Mouse (Mus musculus) kidney, adult 2 months (tissue): ENCODE measurements around the gene Map2k6. TPM values are rescaled to one million over a fixed set of nuclear protein-coding genes. Genes with fewer than 3 reads are reported as not detected.
A peak's percentile ranks its signal among the peaks of the same experiment; 100 is the strongest.

Source experiments
- DNase-seq: peaks from one replicate; pipeline ENCODE4 v3.0.0; 2021
- H3K27ac ChIP-seq: fragments of 200-500 bp; 2 replicates; pipeline ENCODE4 v1.5.1; 2012; ENCODE audit warnings: low read depth, low read length, control low read depth, inconsistent platforms; ENCODE audit not compliant: insufficient read depth
- H3K27me3 ChIP-seq: fragments of 200-500 bp; replicated peaks from 2 replicates; pipeline ENCODE4 v1.6.1; 2012; ENCODE audit warnings: mild to moderate bottlenecking, moderate library complexity, low read length, inconsistent platforms; ENCODE audit not compliant: control insufficient read depth, insufficient read depth
- H3K36me3 ChIP-seq: fragments of 200-500 bp; 2 replicates; pipeline ENCODE4 v1.6.1; 2012; ENCODE audit warnings: mild to moderate bottlenecking, moderate library complexity, low read length, inconsistent platforms; ENCODE audit not compliant: control insufficient read depth, insufficient read depth
- H3K4me1 ChIP-seq: fragments of 200-500 bp; 2 replicates; pipeline ENCODE4 v1.6.1; 2011; ENCODE audit warnings: low read length; ENCODE audit not compliant: control insufficient read depth, insufficient read depth
- H3K4me3 ChIP-seq: fragments of 200-500 bp; 2 replicates; pipeline ENCODE4 v1.5.1; 2011; ENCODE audit warnings: mild to moderate bottlenecking, low read depth, low read length, control low read depth; ENCODE audit not compliant: insufficient read depth
- CTCF ChIP-seq: fragments of 200-500 bp; conservative IDR thresholded peaks from 2 replicates; pipeline ENCODE4 v1.5.1; 2011; ENCODE audit warnings: low read depth, mild to moderate bottlenecking, control low read depth, low read length, moderate library complexity, mixed read lengths; ENCODE audit not compliant: insufficient read depth, insufficient read length
- POLR2A ChIP-seq: fragments of 200-500 bp; IDR thresholded peaks from one replicate; pipeline ENCODE4 v1.6.1; 2011; ENCODE audit warnings: low read depth, low read length, control low read depth
- WGBS: fragments of 180-500 bp; shearing (Covaris S2); methylation state at CpG from one replicate; pipeline ENCODE4 v1.1.7; 2018; 5-methylcytosine and 5-hydroxymethylcytosine counted together
- polyA plus RNA-seq: library from polyadenylated mRNA; depleted of rRNA; stranded (reverse); fragments of >200 nt; gene quantifications from 2 replicates; pipeline ENCODE4 v1.2.3, GENCODE M21; 2012

Gene Map2k6
- polyA plus RNA-seq, 1 experiment, result 6.6 TPM

DNA sequence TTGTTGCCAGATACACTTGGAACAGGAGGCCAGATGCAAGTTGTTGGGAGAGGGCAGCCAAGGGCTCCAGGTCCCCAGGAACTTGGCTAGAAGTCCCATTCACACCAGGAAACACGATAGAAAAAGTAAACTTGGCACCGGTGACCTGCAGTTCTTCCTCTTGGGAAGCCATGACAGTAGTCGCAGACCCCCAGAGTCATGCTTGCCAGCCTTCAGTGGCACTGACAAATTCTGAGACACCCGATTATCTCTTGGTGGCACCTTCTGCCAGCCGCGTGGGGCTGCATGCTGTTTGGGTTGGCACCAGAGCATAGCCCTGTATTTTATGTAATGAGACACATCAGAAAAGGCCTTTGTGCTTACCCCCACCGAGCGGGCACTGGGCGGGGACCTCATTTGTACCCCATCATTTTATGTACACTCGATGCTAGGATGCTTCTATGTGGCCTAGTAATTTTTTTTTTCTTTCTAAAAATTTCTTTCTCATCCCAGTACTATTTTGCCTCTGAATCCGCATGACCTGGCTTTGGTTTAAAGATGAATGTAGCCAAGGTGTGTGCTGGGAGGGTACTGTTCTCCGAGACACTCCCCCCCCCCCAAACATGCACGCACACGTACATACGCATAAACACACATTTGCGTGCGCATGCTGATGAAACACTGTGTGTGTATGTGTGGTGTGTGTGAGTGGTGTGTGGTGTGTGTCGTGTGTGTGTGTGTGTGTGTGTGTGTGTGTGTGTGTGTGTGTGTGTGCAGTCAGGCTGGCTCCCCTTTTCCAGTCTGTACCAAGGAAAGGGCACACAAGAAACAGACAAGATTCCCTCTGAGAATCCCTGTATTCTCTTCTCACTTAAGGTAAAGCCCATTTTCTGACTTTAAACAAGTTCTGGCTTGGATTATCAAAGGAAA lies 79.3 kb downstream of the Map2k6 start:
- Histone ChIP-seq H3K4me3 (no peak overlapping the region), H3K27me3 (no peaks in the 10 kb centered on the region), H3K4me1 (peaks cover 42% of the 10 kb centered on the region), H3K27ac (peak overlapping the region; percentile 62; the same call in 1 of the 2 replicates), H3K36me3 (no peaks in the 10 kb centered on the region)
- DNase-seq, result peak; percentile 57
- TF ChIP-seq CTCF (no peak), POLR2A (no peak)
- WGBS, result 56% methylated on average over 18 of the region's 18 CpGs

DNA sequence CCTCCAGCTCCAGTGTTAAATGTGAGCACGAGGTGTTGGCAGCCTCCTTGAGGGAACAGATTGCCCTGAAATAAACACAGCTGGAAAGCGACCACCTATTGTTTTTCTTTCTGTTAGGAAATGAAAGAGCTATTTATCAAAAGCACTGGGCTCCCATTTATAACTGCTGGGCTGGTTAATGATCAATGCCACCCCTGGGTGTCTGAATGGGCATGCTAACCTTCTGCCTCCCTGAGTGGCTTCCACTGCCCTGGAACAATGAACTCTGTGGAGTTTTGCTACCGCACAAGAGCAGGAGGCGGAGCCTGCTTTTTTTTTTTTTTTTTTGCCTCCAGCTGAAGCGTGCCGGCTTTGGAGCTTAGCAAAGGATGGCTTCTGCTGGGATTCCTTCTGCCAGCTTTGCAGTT lies 80.1 kb downstream of the Map2k6 start:
- DNase-seq, result peak; percentile 92
- H3K4me1 ChIP-seq, result peaks cover 43% of the 10 kb centered on the region
- H3K36me3 ChIP-seq, result no peaks in the 10 kb centered on the region
- H3K27me3 ChIP-seq, result no peaks in the 10 kb centered on the region
- TF ChIP-seq POLR2A (no peak), CTCF (no peak)
- peak overlapping the region; percentile 50 for H3K4me3 ChIP-seq
- WGBS, result 2% methylated on average over 6 of the region's 6 CpGs
- H3K27ac ChIP-seq, result peak overlapping the region; percentile 81

DNA sequence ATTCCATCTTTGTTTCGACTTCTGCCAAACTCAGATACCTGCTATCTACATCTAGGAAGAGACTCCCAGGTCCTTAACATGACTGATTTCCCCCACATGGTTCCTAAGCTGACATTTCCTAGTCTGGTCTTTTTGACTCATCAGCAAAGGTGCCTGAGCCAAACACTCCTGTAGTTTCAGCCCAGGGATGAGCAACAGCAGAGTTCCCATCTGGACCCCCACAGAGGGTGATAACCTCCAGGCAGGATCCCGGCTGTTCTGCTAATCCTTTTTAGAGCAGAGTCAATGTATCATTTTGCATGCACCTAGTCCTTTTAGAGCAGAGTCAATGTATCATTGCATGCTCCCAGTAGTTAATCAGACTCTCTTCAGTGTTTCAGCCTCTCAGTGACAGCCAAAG lies 82.5 kb downstream of the Map2k6 start:
- 81% methylated on average over 2 of the region's 2 CpGs for WGBS
- DNase-seq, result no peak
- no peak for TF ChIP-seq CTCF
- no peak for TF ChIP-seq POLR2A
- Histone ChIP-seq H3K36me3 (no peaks in the 10 kb centered on the region), H3K27me3 (no peaks in the 10 kb centered on the region), H3K4me1 (peaks cover 47% of the 10 kb centered on the region), H3K27ac (no peak overlapping the region), H3K4me3 (no peak overlapping the region)

DNA sequence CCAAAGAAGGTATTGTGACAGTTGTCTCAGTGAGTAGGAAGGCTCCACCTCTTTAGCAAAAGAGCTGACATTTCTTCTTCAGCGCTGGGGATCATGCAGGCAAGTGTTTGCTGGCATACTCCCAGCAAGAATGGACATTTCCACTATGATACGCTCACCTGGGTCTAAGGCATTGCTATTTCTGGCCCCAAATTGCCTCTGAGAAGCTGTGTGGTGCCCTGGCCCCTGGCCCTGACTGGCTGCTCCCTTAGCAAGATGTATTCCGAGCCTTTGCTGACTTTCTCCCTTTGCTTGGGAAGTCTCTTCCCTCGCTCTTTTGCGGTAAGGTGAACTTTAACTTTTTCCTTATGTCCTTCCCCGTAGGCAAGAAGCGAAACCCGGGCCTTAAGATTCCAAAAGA lies 83.3 kb downstream of the Map2k6 start:
- Histone ChIP-seq H3K4me1 (peaks cover 42% of the 10 kb centered on the region), H3K4me3 (no peak overlapping the region), H3K27ac (peak overlapping the region; percentile 35), H3K27me3 (no peaks in the 10 kb centered on the region), H3K36me3 (no peaks in the 10 kb centered on the region)
- TF ChIP-seq POLR2A (no peak), CTCF (no peak)
- peak; percentile 72 for DNase-seq
- 41% methylated on average over 8 of the region's 8 CpGs for WGBS

DNA sequence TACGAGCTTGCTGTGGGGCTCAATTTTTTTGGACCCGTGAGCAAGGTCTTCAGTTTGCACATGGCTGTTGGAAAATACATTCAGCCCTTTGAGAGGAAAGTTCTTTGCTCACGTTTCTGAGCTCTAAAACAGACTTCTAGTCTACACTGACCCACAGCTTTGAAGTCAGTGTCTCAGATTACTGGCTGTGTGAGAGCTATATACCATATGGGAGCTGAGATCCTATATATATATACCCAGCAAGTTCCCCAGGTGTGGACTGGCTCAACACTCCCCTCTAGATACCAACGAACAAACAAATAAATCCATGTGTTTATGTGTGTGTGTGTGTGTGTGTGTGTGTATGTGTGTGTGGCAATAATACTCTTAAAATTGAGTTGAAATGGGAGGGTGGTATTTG lies 83.7 kb downstream of the Map2k6 start:
- Histone ChIP-seq H3K27ac (peak overlapping the region; percentile 35), H3K4me3 (no peak overlapping the region), H3K4me1 (peaks cover 37% of the 10 kb centered on the region), H3K36me3 (no peaks in the 10 kb centered on the region), H3K27me3 (no peaks in the 10 kb centered on the region)
- TF ChIP-seq POLR2A, result no peak
- TF ChIP-seq CTCF, result no peak
- no peak for DNase-seq
- 59% methylated on average over 4 of the region's 4 CpGs for WGBS

DNA sequence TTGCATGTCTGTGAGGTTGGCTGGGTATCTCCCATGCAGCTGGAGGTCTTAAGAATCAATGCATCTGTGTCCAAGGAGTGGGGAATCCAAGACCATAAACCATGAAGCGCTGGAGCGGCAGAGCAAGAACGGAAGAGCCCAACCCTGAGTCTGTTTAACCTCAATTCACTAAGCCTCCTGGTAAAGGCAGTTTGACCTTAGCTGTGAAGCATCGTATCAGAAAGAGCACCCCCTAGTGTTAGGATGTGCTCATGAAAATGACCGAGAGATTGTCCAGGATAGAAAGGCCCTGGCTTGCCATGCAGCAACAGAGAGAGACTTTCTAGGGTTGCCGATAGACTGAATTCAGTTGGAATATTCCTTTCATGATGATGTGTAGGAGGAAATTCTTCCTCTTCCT lies 84.2 kb downstream of the Map2k6 start:
- TF ChIP-seq CTCF (peak; percentile 62), POLR2A (no peak)
- WGBS, result 32% methylated on average over 6 of the region's 6 CpGs
- Histone ChIP-seq H3K36me3 (no peaks in the 10 kb centered on the region), H3K4me3 (no peak overlapping the region), H3K4me1 (peaks cover 32% of the 10 kb centered on the region), H3K27me3 (no peaks in the 10 kb centered on the region), H3K27ac (no peak overlapping the region)
- DNase-seq, result peak; percentile 73

- TF ChIP-seq POLR2A, result no peak
- no peak overlapping the region for H3K4me3 ChIP-seq
- H3K4me1 ChIP-seq, result peaks cover 26% of the 10 kb centered on the region
- H3K36me3 ChIP-seq, result no peaks in the 10 kb centered on the region
- DNase-seq, result peak; percentile 56
- WGBS, result 97% methylated on average over 1 of the region's 1 CpGs
- H3K27ac ChIP-seq, result no peak overlapping the region
- no peaks in the 10 kb centered on the region for H3K27me3 ChIP-seq
These were observed 85.5 kb downstream of the Map2k6 start for GRCm38 (mm10) chr11:110484426-110484825.
